Mouse (Mus musculus): ENCODE data around the gene Ahcyl2.

DNA sequence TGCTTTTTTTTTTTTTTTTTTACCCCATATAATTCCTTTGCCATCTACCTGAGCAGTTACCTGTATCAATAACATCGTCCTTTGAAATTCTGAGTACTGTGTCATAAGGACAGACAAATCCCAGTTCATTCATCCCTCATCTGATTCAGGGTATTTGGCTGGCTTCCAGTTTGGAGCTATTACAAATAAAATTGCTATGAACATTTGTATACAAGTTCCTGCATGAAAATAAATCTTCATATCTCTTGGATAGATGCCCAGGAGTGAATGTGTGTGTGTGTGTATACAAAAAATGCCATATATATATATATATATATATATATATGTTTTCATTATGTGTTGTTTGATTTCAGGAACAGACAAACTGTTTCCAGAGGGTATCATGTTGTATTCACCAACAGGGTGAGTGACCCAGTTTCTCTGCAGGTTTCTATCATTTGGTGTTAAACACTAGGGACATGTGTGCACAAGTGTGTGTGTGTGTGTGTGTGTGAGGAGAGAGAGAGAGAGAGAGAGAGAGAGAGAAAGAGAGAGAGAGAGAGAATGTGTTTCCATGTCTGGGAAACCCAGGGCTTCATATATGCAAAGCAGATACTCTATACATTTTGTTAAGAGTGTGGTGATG is 41.1 kb upstream of the Ahcyl2 start:
- TF ChIP-seq POLR2A (IDR thresholded peaks at IDR 0.05; ENCODE audit: insufficient read depth, low read length) (no peak), CTCF (IDR thresholded peaks at IDR 0.05; ENCODE audit: low read depth, low read length) (no peak), EP300 (IDR thresholded peaks at IDR 0.05; ENCODE audit: insufficient read depth, low read depth, low read length) (no peak)

Measured in ES-Bruce4 (cell line).